Mouse (Mus musculus): ENCODE measurements around the gene Gsta2. TPM values are rescaled to one million over a fixed set of nuclear protein-coding genes. Genes with fewer than 3 reads are reported as not detected.

Gene Gsta2
- polyA plus RNA-seq (2012; rRNA removed) = 0.15 TPM in 1 of 2 replicates, not detected in the other

- WGBS = 89% methylated on average over 8 of the region's 8 CpGs
- H3K27me3 ChIP-seq (ENCODE audit: control insufficient read depth, insufficient read depth, low read length) = no peaks in the 10 kb centered on the region
- H3K4me1 ChIP-seq (ENCODE audit: control insufficient read depth, insufficient read depth, insufficient read length) = no peaks in the 10 kb centered on the region
- H3K27ac ChIP-seq (ENCODE audit: insufficient read depth, low read length) = no peak within 1 kb of the TSS
- no peak for DNase-seq (ENCODE audit: low read depth in 1 of 2, low spot score in 2 of 2)
- no peak within 1 kb of the TSS for H3K4me3 ChIP-seq (ENCODE audit: extremely low read depth, insufficient read depth, insufficient read length)
- no peaks in the 10 kb centered on the region for H3K36me3 ChIP-seq (ENCODE audit: control insufficient read depth, insufficient read depth, low read length)
- no peak for TF ChIP-seq POLR2A (IDR thresholded peaks at IDR 0.05; ENCODE audit: low read depth, low read length)
- TF ChIP-seq CTCF (IDR thresholded peaks at IDR 0.05; ENCODE audit: extremely low read depth, insufficient read depth, insufficient read length, insufficient replicate concordance) = no peak
Observed at GRCm38 (mm10) chr9:78355611-78356010, at the start of gene Gsta2. Gene Gsta2, minus strand, starts transcription at chr9:78355788.

- no peak overlapping the region for H3K4me3 ChIP-seq (ENCODE audit: extremely low read depth, insufficient read depth, insufficient read length)
- peaks cover 2% of the 10 kb centered on the region; the same call in 1 of the 2 replicates for H3K27me3 ChIP-seq (ENCODE audit: control insufficient read depth, insufficient read depth, low read length)
- no peaks in the 10 kb centered on the region for H3K36me3 ChIP-seq (ENCODE audit: control insufficient read depth, insufficient read depth, low read length)
- no peak for DNase-seq (ENCODE audit: low read depth in 1 of 2, low spot score in 2 of 2)
- H3K4me1 ChIP-seq (ENCODE audit: control insufficient read depth, insufficient read depth, insufficient read length) = no peaks in the 10 kb centered on the region
- TF ChIP-seq CTCF (IDR thresholded peaks at IDR 0.05; ENCODE audit: extremely low read depth, insufficient read depth, insufficient read length, insufficient replicate concordance) (no peak), POLR2A (IDR thresholded peaks at IDR 0.05; ENCODE audit: low read depth, low read length) (no peak)
- WGBS = 90% methylated on average over 7 of the region's 7 CpGs
- H3K27ac ChIP-seq (ENCODE audit: insufficient read depth, low read length) = no peak overlapping the region
Observed at GRCm38 (mm10) chr9:78401596-78401995, 46.0 kb upstream of the Gsta2 start.

GRCm38 (mm10) chr9:78400570-78400969 lies 45.0 kb upstream of the Gsta2 start:
- Histone ChIP-seq H3K36me3 (ENCODE audit: control insufficient read depth, insufficient read depth, low read length) (no peaks in the 10 kb centered on the region), H3K4me3 (ENCODE audit: extremely low read depth, insufficient read depth, insufficient read length) (no peak overlapping the region), H3K27me3 (ENCODE audit: control insufficient read depth, insufficient read depth, low read length) (peaks cover 10% of the 10 kb centered on the region), H3K4me1 (ENCODE audit: control insufficient read depth, insufficient read depth, insufficient read length) (peaks cover 7% of the 10 kb centered on the region), H3K27ac (ENCODE audit: insufficient read depth, low read length) (no peak overlapping the region)
- DNase-seq (ENCODE audit: low read depth in 1 of 2, low spot score in 2 of 2) = no peak
- WGBS = 81% methylated on average over 5 of the region's 5 CpGs
- no peak for TF ChIP-seq CTCF (IDR thresholded peaks at IDR 0.05; ENCODE audit: extremely low read depth, insufficient read depth, insufficient read length, insufficient replicate concordance)
- no peak for TF ChIP-seq POLR2A (IDR thresholded peaks at IDR 0.05; ENCODE audit: low read depth, low read length)

- WGBS = 65% methylated on average over 9 of the region's 9 CpGs
- Histone ChIP-seq H3K4me3 (ENCODE audit: extremely low read depth, insufficient read depth, insufficient read length) (no peak overlapping the region), H3K4me1 (ENCODE audit: control insufficient read depth, insufficient read depth, insufficient read length) (peaks cover 8% of the 10 kb centered on the region), H3K27me3 (ENCODE audit: control insufficient read depth, insufficient read depth, low read length) (peaks cover 12% of the 10 kb centered on the region), H3K36me3 (ENCODE audit: control insufficient read depth, insufficient read depth, low read length) (no peaks in the 10 kb centered on the region), H3K27ac (ENCODE audit: insufficient read depth, low read length) (no peak overlapping the region)
- no peak for DNase-seq (ENCODE audit: low read depth in 1 of 2, low spot score in 2 of 2)
- TF ChIP-seq CTCF (IDR thresholded peaks at IDR 0.05; ENCODE audit: extremely low read depth, insufficient read depth, insufficient read length, insufficient replicate concordance) (no peak), POLR2A (IDR thresholded peaks at IDR 0.05; ENCODE audit: low read depth, low read length) (no peak)
Observed at GRCm38 (mm10) chr9:78396517-78396916, 40.9 kb upstream of the Gsta2 start.

- TF ChIP-seq CTCF (IDR thresholded peaks at IDR 0.05; ENCODE audit: extremely low read depth, insufficient read depth, insufficient read length, insufficient replicate concordance) (no peak), POLR2A (IDR thresholded peaks at IDR 0.05; ENCODE audit: low read depth, low read length) (no peak)
- 2% methylated on average over 92 of the region's 93 CpGs for WGBS
- H3K36me3 ChIP-seq (ENCODE audit: control insufficient read depth, insufficient read depth, low read length) = no peaks in the 10 kb centered on the region
- H3K27ac ChIP-seq (ENCODE audit: insufficient read depth, low read length) = no peak within 1 kb of the TSS
- H3K4me1 ChIP-seq (ENCODE audit: control insufficient read depth, insufficient read depth, insufficient read length) = peaks cover 8% of the 10 kb centered on the region
- peak in 1 of 2 experiments; percentile 24 for DNase-seq (ENCODE audit: low read depth in 1 of 2, low spot score in 2 of 2)
- peak within 1 kb of the TSS; percentile 58; the same call in 1 of the 2 replicates for H3K4me3 ChIP-seq (ENCODE audit: extremely low read depth, insufficient read depth, insufficient read length)
- H3K27me3 ChIP-seq (ENCODE audit: control insufficient read depth, insufficient read depth, low read length) = peaks cover 12% of the 10 kb centered on the region
Observed at GRCm38 (mm10) chr9:78395630-78396351, 40.2 kb upstream of the Gsta2 start, which contains the start of gene Ddx43. Gene Ddx43, plus strand, starts transcription at chr9:78395777.

- Histone ChIP-seq H3K4me3 (ENCODE audit: extremely low read depth, insufficient read depth, insufficient read length) (peak overlapping the region; percentile 58; the same call in 1 of the 2 replicates), H3K27ac (ENCODE audit: insufficient read depth, low read length) (no peak overlapping the region), H3K4me1 (ENCODE audit: control insufficient read depth, insufficient read depth, insufficient read length) (peaks cover 8% of the 10 kb centered on the region), H3K36me3 (ENCODE audit: control insufficient read depth, insufficient read depth, low read length) (no peaks in the 10 kb centered on the region), H3K27me3 (ENCODE audit: control insufficient read depth, insufficient read depth, low read length) (peaks cover 12% of the 10 kb centered on the region)
- 40% methylated on average over 11 of the region's 11 CpGs for WGBS
- no peak for TF ChIP-seq CTCF (IDR thresholded peaks at IDR 0.05; ENCODE audit: extremely low read depth, insufficient read depth, insufficient read length, insufficient replicate concordance)
- TF ChIP-seq POLR2A (IDR thresholded peaks at IDR 0.05; ENCODE audit: low read depth, low read length) = no peak
- no peak for DNase-seq (ENCODE audit: low read depth in 1 of 2, low spot score in 2 of 2)
Observed at GRCm38 (mm10) chr9:78395244-78395629, 39.6 kb upstream of the Gsta2 start.

- no peak for DNase-seq (ENCODE audit: low read depth in 1 of 2, low spot score in 2 of 2)
- Histone ChIP-seq H3K36me3 (ENCODE audit: control insufficient read depth, insufficient read depth, low read length) (no peaks in the 10 kb centered on the region), H3K4me3 (ENCODE audit: extremely low read depth, insufficient read depth, insufficient read length) (no peak overlapping the region), H3K27me3 (ENCODE audit: control insufficient read depth, insufficient read depth, low read length) (peaks cover 12% of the 10 kb centered on the region), H3K27ac (ENCODE audit: insufficient read depth, low read length) (no peak overlapping the region), H3K4me1 (ENCODE audit: control insufficient read depth, insufficient read depth, insufficient read length) (peaks cover 8% of the 10 kb centered on the region)
- TF ChIP-seq POLR2A (IDR thresholded peaks at IDR 0.05; ENCODE audit: low read depth, low read length) (no peak), CTCF (IDR thresholded peaks at IDR 0.05; ENCODE audit: extremely low read depth, insufficient read depth, insufficient read length, insufficient replicate concordance) (no peak)
- 72% methylated on average over 7 of the region's 7 CpGs for WGBS
Observed at GRCm38 (mm10) chr9:78394602-78395001, 39.0 kb upstream of the Gsta2 start.

Measured in spleen, adult 2 months (tissue).